Mouse (Mus musculus) liver, embryonic 14 days (tissue): ENCODE measurements around the gene Nat8f3. TPM values are rescaled to one million over a fixed set of nuclear protein-coding genes. Genes with fewer than 3 reads are reported as not detected.

Source experiments
- polyA plus RNA-seq: library from polyadenylated mRNA; depleted of rRNA; stranded (reverse); fragments of >200 nt; gene quantifications from 2 replicates; pipeline ENCODE4 v1.2.3, GENCODE M21; 2012; rRNA removed

Nat8f3 gene
- polyA plus RNA-seq, result not detected in 2 replicates

DNA sequence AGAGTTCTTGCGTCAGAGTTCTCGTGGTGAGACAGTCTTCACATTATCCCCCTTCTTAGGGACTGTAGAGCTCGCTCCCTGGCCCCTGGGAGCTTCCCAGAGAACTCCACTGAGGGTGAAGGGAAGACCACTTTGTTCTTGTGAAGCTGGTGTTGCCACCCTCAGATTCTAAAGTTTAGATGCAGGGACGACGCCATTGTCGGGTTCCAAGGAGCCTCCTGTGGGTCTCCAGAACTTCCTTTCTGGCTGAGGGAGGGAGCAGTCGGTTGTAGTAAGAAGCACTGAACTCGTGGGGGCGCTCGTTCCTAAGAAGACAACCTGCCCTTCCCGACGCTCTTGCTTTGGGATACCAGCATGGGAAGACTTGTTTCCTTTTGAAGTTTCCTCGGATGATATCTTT is at the start of gene Nat8f3:
Gene Nat8f3 (minus strand): TSS at position 223 of the 400 bp plus-strand sequence.

DNA sequence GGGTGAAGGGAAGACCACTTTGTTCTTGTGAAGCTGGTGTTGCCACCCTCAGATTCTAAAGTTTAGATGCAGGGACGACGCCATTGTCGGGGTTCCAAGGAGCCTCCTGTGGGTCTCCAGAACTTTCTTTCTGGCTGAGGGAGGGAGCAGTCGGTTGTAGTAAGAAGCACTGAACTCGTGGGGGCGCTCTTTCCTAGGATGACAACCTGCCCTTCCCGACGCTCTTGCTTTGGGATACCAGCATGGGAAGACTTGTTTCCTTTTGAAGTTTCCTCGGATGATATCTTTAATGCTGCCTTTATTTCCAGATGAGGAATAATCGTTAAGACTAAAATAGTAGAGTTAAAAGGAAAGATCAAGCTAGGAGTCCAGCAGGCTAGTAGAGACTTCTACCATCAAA is 52.4 kb downstream of the Nat8f3 start, which contains the start of gene Nat8f7:
Gene Nat8f7 (minus strand): TSS at position 101 of the 400 bp plus-strand sequence.

Other genes with a start within 250 kb of the Nat8f3 start
- gene Alms1, start 178.2 kb downstream of the Nat8f3 start, polyA plus RNA-seq, result 2.0 and 2.1 TPM in 2 replicates
- not detected in 2 replicates for gene Nat8f7, start 52.5 kb downstream of the Nat8f3 start, polyA plus RNA-seq
- gene Nat8f6, start 55.2 kb upstream of the Nat8f3 start, polyA plus RNA-seq, result not detected in 2 replicates
- not detected in 2 replicates for gene Nat8f5, start 55.2 kb upstream of the Nat8f3 start, polyA plus RNA-seq
- gene Nat8, start 66.3 kb upstream of the Nat8f3 start, polyA plus RNA-seq, result 0.03 TPM in 1 of 2 replicates, not detected in the other
- gene Nat8f2, start 103.4 kb upstream of the Nat8f3 start, polyA plus RNA-seq, result 0.01 TPM in 1 of 2 replicates, not detected in the other
- 0.55 and 0.73 TPM in 2 replicates for gene Nat8f4, start 139.1 kb upstream of the Nat8f3 start, polyA plus RNA-seq
- 12.7 and 14.1 TPM in 2 replicates for gene Tprkb, start 146.1 kb upstream of the Nat8f3 start, polyA plus RNA-seq
- 5.4 and 6.0 TPM in 2 replicates for gene Nat8f1, start 149.9 kb upstream of the Nat8f3 start, polyA plus RNA-seq
- 21.3 and 23.4 TPM in 2 replicates for gene Dusp11, start 195.9 kb upstream of the Nat8f3 start, polyA plus RNA-seq